Mouse (Mus musculus): ENCODE measurements around the gene Rnf185. TPM values are rescaled to one million over a fixed set of nuclear protein-coding genes. Genes with fewer than 3 reads are reported as not detected.

Rnf185 gene
- total RNA-seq, 2 experiments from 2014 or later = 28.3 to 30.5 TPM

Other genes with a start within 250 kb of the Rnf185 start
- 10 to 100 TPM; 56.2 to 57.8 TPM for gene Eif4enif1, start 250.0 kb downstream of the Rnf185 start, total RNA-seq (2021)
- 10 to 100 TPM; 84.3 to 91.6 TPM for gene Drg1, start 185.9 kb downstream of the Rnf185 start, total RNA-seq (2021)
- gene Patz1, start 163.5 kb downstream of the Rnf185 start, total RNA-seq (2021) = 10 to 100 TPM; 31.2 to 38.5 TPM
- 10 to 100 TPM; 13.3 to 17.8 TPM for gene Pik3ip1, start 122.0 kb downstream of the Rnf185 start, total RNA-seq (2021)
- gene Limk2, start 43.2 kb downstream of the Rnf185 start, total RNA-seq (2021) = 10 to 100 TPM; 23.8 to 33.2 TPM
- under 1 TPM in 1 of 2 experiments, not detected in 1; 0.21 TPM for gene Pla2g3, start 35.9 kb upstream of the Rnf185 start, total RNA-seq (2021)
- 1 to 10 TPM in 1 of 2 experiments, under 1 TPM in 1; 0.66 to 1.5 TPM for gene Inpp5j, start 52.5 kb upstream of the Rnf185 start, total RNA-seq (2021)
- 10 to 100 TPM; 42.7 to 43.6 TPM for gene Selenom, start 62.3 kb upstream of the Rnf185 start, total RNA-seq (2021)
- gene Smtn, start 88.2 kb upstream of the Rnf185 start, total RNA-seq (2021) = 10 to 100 TPM; 63.4 to 81.0 TPM
- gene Morc2a, start 196.8 kb upstream of the Rnf185 start, total RNA-seq (2021) = 10 to 100 TPM; 33.1 to 44.9 TPM